Mouse (Mus musculus) myocyte (in vitro differentiated cells): Measurements from ENCODE around the gene Tcf12.

Experiments
- MAX ChIP-seq: IDR thresholded peaks from one replicate; pipeline ENCODE4 v1.6.1; 2011; ENCODE audit warnings: low read depth, mild to moderate bottlenecking, control low read depth
- MYOG ChIP-seq, 3 experiments: IDR thresholded peaks; one replicate each; pipeline ENCODE4 v1.6.1; 2011; ENCODE audit warnings: control low read depth in 2 of 3, low read depth in 2 of 3, mild to moderate bottlenecking in 2 of 3; ENCODE audit not compliant: insufficient read length in 2 of 3, control insufficient read depth in 1 of 3, insufficient read depth in 1 of 3
- POLR2A ChIP-seq: IDR thresholded peaks from one replicate; pipeline ENCODE4 v1.6.1; 2011; ENCODE audit warnings: low read depth, mild to moderate bottlenecking, control low read depth, moderate library complexity; ENCODE audit not compliant: insufficient read length
- POLR2AphosphoS2 ChIP-seq: IDR thresholded peaks from one replicate; pipeline ENCODE4 v1.6.1; 2011; ENCODE audit warnings: low read depth, control low read depth; ENCODE audit not compliant: insufficient read length
- USF1 ChIP-seq: IDR thresholded peaks from one replicate; pipeline ENCODE4 v1.6.1; 2011; ENCODE audit warnings: low read depth, mild to moderate bottlenecking, control low read depth, moderate library complexity

DNA sequence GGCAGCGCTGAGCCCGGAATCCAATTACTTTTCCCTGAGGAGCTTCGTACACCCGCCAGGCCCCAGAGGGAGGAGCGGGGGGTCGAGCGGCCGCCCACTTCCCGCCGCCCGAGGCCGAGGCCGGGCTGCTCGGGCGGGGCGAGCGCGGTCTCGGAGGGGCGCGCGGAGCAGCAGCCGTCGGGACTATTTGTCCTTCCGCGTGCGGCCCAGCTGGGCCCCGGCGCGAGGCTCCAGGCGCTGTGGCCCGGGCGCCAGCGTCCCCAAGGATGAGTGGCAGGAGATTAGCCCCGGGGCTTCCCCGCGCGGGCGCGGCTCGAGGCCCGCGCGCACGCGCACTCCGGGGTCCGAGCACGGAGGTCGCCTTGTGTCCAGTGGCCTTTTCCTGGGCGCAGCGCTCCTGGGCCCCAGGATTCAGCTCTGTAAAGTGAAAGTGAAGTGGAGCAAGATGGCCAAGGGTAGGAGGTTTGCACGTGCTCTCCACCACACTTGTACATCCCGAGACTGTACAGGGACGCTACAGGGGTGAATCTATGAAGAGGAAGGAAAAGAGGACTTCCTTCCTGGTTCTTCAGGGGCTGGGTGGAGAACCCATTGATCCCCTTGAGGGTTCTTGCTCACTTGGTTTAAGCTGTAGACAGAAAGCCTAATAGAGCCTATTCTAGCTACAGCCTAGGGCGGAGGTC lies 21.6 kb upstream of the Tcf12 start:
- TF ChIP-seq POLR2AphosphoS2, result peak; percentile 45
- peak; percentile 33 for TF ChIP-seq POLR2A
- TF ChIP-seq MAX, result no peak
- TF ChIP-seq USF1, result no peak
- peak in 2 of 3 experiments; percentile 61 to 67 for TF ChIP-seq MYOG (IDR thresholded peaks at IDR 0.05; ENCODE audit: control insufficient read depth in 1 of 3, insufficient read depth in 1 of 3, insufficient read length in 2 of 3, low read depth in 2 of 3)
